Mouse (Mus musculus) MEL (cell line): ENCODE measurements at regions not wholly inside any gene's neighbourhood (a gene's known extent, or its start where the extent isn't known, plus 50 kb on each side); places are given as distances from the start of the nearest gene placed in this dataset.

Experiments
- CTCF ChIP-seq, 3 experiments: IDR thresholded peaks in 2 of 3; conservative IDR thresholded peaks in 1 of 3; 2 replicates each; pipeline ENCODE4 v1.5.1; 2011 to 2012; ENCODE audit warnings: low read length in 3 of 3, low read depth in 2 of 3, mild to moderate bottlenecking in 2 of 3, improper control_type of control experiment in 1 of 3, inconsistent platforms in 1 of 3, mixed read lengths in 1 of 3, moderate library complexity in 1 of 3; ENCODE audit not compliant: control insufficient read depth in 1 of 3, insufficient read depth in 1 of 3, poor library complexity in 1 of 3, severe bottlenecking in 1 of 3
- E2F4 ChIP-seq: IDR thresholded peaks from 2 replicates; pipeline ENCODE4 v1.6.1; 2011; ENCODE audit warnings: low read depth, low read length, improper control_type of control experiment, borderline replicate concordance
- EP300 ChIP-seq, 2 experiments: IDR thresholded peaks; 2 replicates each; pipeline ENCODE4 v1.6.1; 2011; ENCODE audit warnings: improper control_type of control experiment in 2 of 2, low read length in 2 of 2, low read depth in 1 of 2, mild to moderate bottlenecking in 1 of 2
- ETS1 ChIP-seq: IDR thresholded peaks from 2 replicates; pipeline ENCODE4 v1.6.1; 2012; ENCODE audit warnings: low read depth, mild to moderate bottlenecking, inconsistent platforms, low read length, improper control_type of control experiment, moderate library complexity
- GATA1 ChIP-seq: IDR thresholded peaks from 2 replicates; pipeline ENCODE4 v1.6.1; 2011; ENCODE audit warnings: low read depth, low read length, improper control_type of control experiment
- HCFC1 ChIP-seq: IDR thresholded peaks from 2 replicates; pipeline ENCODE4 v1.6.1; 2012; ENCODE audit warnings: low read depth, mild to moderate bottlenecking, inconsistent platforms, low read length, improper control_type of control experiment, moderate library complexity
- MXI1 ChIP-seq: IDR thresholded peaks from 2 replicates; pipeline ENCODE4 v1.6.1; 2011; ENCODE audit warnings: mild to moderate bottlenecking, low read depth, low read length, improper control_type of control experiment
- POLR2A ChIP-seq, 2 experiments: IDR thresholded peaks; 2 replicates each; pipeline ENCODE4 v1.6.1; 2011 to 2012; ENCODE audit warnings: low read length in 2 of 2, mild to moderate bottlenecking in 2 of 2, control low read depth in 1 of 2, improper control_type of control experiment in 1 of 2, low read depth in 1 of 2, moderate library complexity in 1 of 2; ENCODE audit not compliant: control insufficient read depth in 1 of 2, insufficient read depth in 1 of 2, poor library complexity in 1 of 2
- USF1 ChIP-seq: IDR thresholded peaks from 2 replicates; pipeline ENCODE4 v1.6.1; 2014; ENCODE audit warnings: low read depth, mild to moderate bottlenecking, inconsistent platforms, low read length, improper control_type of control experiment, moderate library complexity
- ZC3H11A ChIP-seq: IDR thresholded peaks from 2 replicates; pipeline ENCODE4 v1.6.1; 2012; ENCODE audit warnings: low read depth, mild to moderate bottlenecking, inconsistent platforms, low read length, improper control_type of control experiment
- ZMIZ1 ChIP-seq: IDR thresholded peaks from 2 replicates; pipeline ENCODE4 v1.6.1; 2012; ENCODE audit warnings: low read depth, mild to moderate bottlenecking, inconsistent platforms, low read length, improper control_type of control experiment, moderate library complexity

DNA sequence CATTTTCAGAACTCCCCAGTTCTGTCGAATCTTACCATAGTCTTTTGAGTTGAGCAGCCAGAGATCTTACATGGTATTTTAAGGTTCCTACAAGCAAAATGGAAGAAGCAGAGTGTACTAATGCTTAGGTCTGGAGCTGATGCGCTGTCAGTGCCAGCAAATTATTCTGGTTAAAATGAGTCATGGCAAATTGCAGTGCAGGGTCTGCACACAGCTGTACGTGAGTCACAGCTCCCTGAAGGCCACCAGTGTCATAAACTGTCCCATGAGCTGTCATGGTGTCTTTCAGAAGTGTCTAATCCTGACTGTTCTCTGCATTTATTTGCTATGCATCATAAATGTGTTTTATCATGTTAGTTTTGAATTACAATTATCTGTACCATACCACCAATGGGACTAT lies 140.6 kb downstream of the Atxn7l3b start:
- TF ChIP-seq EP300 (IDR thresholded peaks at IDR 0.05; ENCODE audit: low read depth in 1 of 2, low read length in 2 of 2) (no peak), CTCF (IDR thresholded peaks at IDR 0.05 in 2 of 3, conservative IDR thresholded peaks at IDR 0.05 in 1 of 3; ENCODE audit: control insufficient read depth in 1 of 3, insufficient read depth in 1 of 3, low read depth in 2 of 3, low read length in 3 of 3, poor library complexity in 1 of 3, severe bottlenecking in 1 of 3) (no peak), POLR2A (IDR thresholded peaks at IDR 0.05; ENCODE audit: control insufficient read depth in 1 of 2, insufficient read depth in 1 of 2, low read depth in 1 of 2, low read length in 2 of 2, poor library complexity in 1 of 2) (no peak), ETS1 (no peak), ZC3H11A (no peak), USF1 (no peak), E2F4 (no peak), GATA1 (no peak), MXI1 (no peak), ZMIZ1 (no peak), HCFC1 (no peak)
